Mouse (Mus musculus) CD4-positive, CD25-positive, alpha-beta regulatory T cell, adult 2 months (primary cell): Measurements from ENCODE around the gene Trim9.
A peak's percentile ranks its signal among the peaks of the same experiment; 100 is the strongest.

Experiments used
- DNase-seq: peaks from one replicate; pipeline ENCODE4 v3.0.0-alpha.2; 2012; ENCODE audit warnings: low read depth, low spot score

Gene Trim9

DNA sequence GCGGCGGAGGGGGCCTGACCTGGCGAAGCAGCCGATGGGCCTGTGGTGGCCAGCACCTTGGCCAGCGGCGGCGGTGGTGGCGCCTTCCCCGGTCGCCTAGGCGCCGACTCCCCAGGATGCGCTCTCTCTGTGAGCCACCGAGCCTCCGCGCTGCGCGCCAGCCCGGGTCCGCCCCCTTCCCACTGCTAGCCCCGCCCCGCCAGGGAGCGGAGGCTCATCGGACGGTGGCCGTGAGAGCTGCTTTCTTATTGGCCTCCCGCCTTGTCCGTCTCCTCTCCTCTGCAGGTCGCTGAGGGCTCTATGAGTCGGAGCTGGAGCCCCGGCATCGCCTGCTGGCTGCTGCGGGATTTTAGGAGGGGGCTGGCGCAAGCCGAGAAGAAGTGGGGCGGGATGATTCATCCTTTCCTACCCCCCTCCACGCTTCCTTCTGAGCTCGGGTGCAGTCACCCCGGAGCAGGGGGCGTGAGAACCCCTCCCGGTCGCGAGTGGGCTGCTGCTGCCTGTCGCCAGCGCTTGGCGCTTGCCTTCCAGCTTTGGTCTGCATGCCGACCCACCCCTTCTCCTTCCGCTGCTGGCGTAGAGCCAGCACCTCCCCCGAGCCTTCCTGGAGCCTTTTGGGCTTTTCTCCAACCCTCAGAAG lies at the start of gene Trim9:
Trim9 (minus strand) TSS at position 413 of the 640 bp plus-strand sequence.
- peak; percentile 81 for DNase-seq

DNA sequence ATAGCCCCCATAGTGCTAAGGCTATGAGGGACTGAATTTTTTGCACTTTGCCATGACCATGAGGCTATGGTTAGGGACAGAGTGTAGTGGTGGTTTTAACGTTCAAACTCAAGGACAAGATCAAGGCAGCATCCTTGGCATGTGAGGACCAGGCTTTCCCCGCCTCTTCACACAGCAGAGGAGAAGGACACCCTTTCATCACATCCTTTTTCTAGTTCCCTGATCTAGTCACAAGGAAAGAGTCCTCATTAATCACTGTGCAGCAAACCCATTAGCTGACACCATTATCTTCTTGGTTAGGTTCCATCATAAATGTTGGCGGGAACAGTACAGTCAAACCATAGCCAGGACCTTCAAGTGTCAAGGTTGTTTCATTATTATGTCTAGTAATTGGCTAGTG lies 47.6 kb upstream of the Trim9 start:
- no peak for DNase-seq

DNA sequence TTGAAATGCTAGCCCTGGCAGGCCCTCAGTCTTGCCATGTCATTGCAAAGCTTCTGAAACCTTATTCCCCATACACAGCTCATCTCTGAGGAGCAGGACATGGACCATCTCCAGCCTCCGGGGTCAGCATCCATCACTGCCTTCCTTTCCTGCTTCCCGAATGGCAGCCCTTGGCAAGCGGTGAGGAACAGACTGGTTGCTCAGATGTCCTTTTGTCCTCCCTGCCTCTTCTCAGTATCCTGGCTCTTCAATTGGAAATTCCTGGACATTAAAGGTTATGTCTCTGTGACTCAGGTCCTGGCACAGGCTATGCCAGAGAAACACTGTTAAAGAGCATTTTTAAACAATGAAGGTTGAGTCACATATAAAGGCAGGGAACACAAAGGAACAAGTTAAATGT lies 43.8 kb upstream of the Trim9 start:
- no peak for DNase-seq

- DNase-seq, result no peak
Observed at GRCm38 (mm10) chr12:70374976-70375375, 27.6 kb upstream of the Trim9 start.

DNA sequence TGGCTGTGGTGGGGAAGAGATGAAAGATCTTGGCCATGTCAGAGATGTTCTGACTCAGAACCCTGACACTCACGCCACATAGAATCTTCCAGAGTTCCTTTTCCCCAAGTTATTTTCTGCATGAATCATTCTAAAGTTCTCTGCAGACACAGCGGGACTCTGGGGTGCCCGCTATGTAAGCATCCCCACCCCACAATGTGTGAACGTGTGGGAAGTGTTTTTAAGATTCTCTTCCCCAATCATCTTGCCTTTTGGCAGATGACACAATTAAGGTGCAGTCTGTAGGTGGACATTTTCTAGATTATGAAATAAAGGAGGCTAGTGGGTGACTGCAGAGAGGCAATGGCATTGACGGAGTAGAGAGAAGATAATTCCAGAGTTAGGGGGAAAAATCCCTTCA lies 25.5 kb upstream of the Trim9 start:
- DNase-seq, result no peak

GRCm38 (mm10) chr12:70369348-70369747 lies 21.9 kb upstream of the Trim9 start:
- DNase-seq, result no peak

DNA sequence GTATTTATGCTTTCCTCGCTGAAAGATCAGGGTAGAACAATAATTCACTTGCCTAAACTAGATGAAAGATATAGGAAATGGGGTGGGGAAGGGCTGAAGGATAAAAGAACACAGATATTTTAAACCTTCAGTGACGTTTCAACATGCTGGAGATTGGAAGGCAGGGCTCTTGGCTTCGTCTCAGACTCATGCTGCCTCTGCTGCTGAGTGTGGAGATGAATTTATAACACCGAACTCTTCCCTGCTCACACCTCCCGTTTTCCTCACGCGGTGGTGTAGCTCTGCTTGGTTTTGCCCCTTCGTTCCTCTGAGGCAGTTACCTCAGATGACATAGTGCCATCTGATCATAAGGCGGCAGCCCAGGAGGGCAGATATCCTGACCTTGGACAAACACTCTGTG lies 21.4 kb upstream of the Trim9 start:
- no peak for DNase-seq

- no peak for DNase-seq
Observed at GRCm38 (mm10) chr12:70367326-70368248, 20.2 kb upstream of the Trim9 start.

GRCm38 (mm10) chr12:70363016-70363415 lies 15.6 kb upstream of the Trim9 start:
- no peak for DNase-seq

- peak; percentile 43 for DNase-seq
Observed at GRCm38 (mm10) chr12:70360276-70360675, 12.9 kb upstream of the Trim9 start.

DNA sequence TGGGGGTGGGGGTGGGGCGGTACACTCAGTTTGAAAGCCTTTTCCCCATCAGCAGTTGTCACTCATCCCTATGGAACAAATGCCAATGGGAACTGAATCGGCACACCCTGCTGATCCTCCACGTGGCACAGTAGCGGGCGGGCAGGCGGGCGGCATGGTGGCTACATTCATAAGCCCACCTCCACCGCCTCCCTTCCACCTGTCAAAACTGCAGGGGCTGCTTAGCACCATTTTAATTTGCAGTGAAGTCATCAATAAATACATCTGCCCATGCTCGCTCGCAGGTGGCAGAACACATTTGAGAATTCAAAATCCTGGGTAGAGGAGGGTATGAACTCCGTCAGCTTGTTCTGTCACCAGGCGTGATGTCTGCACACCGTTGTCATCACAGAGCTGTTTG lies 12.0 kb upstream of the Trim9 start:
- DNase-seq, result no peak

GRCm38 (mm10) chr12:70354926-70355325 lies 7.5 kb upstream of the Trim9 start:
- DNase-seq, result no peak

GRCm38 (mm10) chr12:70350490-70350889 lies 3.1 kb upstream of the Trim9 start:
- no peak for DNase-seq

DNA sequence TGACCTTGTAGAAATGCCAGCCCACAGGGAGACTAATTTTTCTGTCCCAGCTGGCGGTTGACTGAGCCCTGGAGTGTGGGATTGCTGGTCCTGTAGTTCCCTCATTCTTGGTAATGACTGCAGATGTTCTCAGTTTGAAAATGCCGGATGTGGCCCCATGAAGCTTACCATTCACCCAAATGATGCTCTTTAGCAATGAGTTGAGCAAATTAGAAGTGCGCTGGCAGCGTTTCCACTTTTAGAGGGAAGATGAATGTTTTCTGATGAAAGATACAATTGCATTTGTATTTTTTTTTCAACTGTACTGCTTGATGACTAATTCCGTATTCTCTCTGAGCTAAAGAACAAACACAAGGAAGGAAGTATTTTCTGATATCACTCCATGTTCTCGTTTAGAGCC lies 2.4 kb upstream of the Trim9 start:
- DNase-seq, result no peak

DNA sequence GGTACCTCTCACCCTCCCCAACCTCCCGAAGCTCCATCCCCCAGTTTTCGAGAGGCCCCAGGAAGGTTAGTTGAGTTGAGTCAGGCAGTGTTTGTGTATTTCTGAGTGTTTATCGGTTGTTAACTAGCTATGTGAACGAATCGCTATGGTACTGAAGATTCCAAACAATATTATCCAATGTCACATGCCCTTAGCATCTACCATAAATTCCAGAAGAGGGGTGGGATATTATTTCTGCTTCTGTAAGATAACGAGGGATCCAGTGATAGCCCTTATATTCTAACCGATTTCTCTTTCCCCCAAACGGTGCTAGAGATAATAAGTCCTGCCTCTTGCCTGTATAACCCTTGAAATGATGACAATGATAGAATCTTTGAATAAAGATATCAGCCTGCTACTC lies 612 bp upstream of the Trim9 start:
- no peak for DNase-seq

DNA sequence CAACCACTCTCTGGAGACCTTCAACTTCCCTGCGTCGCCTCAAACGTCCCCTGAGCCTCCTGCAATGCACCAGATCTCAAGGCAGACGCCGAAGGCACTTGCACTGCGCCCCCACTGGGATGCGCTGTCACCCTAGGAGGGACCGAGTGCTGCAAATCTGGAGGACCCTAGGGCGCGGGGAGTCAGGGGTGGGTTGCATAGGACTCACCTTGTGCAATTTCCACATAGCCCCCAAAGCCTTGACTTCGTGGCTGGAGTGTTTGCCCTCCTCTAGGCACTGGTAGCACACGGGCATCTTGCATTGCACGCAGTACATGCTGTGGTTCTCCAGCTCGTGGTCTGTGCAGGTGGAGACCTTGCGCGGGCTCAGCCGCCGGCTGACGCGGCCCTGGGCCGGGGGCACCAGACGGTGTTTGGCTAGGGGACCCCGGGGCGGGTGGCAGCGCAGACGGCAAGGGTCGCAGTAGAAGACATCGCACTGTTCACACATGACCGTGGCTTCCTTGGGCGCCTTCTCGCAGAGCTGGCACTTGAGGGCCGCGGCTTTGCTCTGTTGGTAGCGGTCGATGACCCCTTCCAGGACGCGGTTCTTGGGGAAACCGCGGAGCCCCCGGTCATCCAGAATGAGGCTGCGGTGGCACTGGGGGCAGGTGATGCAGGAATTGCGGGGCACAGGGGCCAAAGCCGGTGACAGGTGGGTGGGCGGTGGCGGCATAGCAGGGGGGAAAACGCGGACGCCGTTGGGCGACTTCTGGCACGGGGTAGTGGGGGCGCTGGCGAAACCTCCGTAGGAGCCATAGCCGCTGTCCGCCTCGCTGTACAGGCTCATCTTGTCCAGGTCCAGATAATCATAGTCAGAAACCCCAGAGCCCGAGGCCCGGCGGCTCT lies 1.0 kb downstream of the Trim9 start:
- peak; percentile 22 for DNase-seq

DNA sequence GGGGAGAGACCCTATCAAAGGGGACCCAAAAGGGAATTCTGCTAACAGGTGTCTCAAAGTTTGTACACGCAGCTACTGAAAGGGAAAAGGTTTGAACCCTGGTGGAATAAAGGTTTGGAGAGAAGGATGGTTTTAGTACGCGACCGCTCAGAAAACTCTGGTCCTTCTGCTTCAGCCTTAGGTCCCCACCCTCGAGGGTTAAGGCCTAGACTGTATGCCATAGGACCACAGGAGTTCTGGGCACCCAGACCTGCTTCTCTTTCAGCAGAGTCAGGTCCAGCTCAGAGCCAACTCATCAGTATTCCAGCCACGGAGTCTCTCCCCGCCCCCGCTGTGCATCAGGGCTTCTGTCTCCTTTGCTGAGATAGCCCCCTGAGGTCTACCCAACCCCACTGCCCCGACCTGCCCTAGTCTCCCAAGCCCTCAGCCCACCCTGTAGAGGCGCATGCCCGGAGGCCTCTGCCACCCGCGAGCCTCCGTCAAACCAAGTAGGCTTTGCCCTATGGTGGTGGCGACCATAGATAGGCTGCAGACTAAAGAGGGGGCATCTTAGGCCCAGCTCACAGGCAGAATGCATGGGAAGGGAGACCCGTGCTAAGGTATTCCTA lies 1.8 kb downstream of the Trim9 start:
- no peak for DNase-seq

DNA sequence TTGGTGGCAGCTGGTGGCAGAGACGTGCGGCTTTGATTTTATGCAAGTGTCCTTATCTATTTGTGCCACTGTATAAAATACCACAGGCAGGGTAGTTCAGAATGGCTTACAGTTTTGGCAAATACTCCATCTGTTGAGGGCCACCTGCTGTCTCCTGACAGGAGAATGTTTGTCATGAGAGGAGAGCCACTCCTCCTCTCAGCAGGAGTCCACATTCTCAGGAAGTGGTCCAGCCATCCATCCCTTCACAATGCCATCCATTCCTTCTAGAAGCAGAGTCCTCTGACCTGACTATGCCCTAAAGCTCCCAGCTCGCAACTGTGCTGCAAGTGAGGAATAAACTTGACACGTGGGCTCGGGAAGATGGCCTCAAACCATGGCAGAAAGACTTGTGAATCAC lies 12.2 kb downstream of the Trim9 start:
- DNase-seq, result no peak

GRCm38 (mm10) chr12:70333253-70333805 lies 14.1 kb downstream of the Trim9 start:
- DNase-seq, result no peak

DNA sequence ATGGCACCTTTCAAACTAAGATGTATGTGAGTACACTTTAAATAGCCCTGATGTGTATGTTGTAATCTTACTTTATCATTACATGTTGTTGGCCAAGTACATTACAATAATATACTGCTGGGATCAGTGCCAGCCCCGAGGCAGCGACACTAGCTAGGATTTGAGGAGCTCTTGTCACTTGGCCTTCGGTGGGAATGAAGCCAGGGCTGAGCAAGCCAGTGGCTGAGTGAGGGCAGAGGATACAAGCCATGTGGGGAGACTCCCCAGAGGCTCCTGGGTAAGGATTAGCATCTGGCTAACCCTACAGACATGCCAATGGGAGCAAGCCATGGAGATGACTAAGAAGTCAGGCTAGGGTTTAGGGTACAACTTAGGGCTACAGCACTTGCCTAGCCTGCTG lies 18.4 kb downstream of the Trim9 start:
- DNase-seq, result no peak

- DNase-seq, result no peak
Observed at GRCm38 (mm10) chr12:70326956-70327355, 20.5 kb downstream of the Trim9 start.
